Mouse (Mus musculus): ENCODE data around the gene Pin1rt1. TPM values are rescaled to one million over a fixed set of nuclear protein-coding genes. Genes with fewer than 3 reads are reported as not detected.

The Pin1rt1 gene
- total RNA-seq, 2 experiments from 2014 or later, result not detected

Other genes starting within 250 kb of the Pin1rt1 start
- gene Hipk3, start 221.9 kb downstream of the Pin1rt1 start, total RNA-seq (2021), result 10 to 100 TPM; 75.5 to 76.8 TPM
- 10 to 100 TPM; 39.0 to 42.8 TPM for gene Cstf3, start 125.9 kb downstream of the Pin1rt1 start, total RNA-seq (2021)
- 10 to 100 TPM; 31.8 to 33.9 TPM for gene Tcp11l1, start 4.2 kb downstream of the Pin1rt1 start, total RNA-seq (2021)
- 1 to 10 TPM; 2.8 to 3.9 TPM for gene Depdc7, start 26.5 kb upstream of the Pin1rt1 start, total RNA-seq (2021)
- 1 to 10 TPM; 9.4 to 9.6 TPM for gene Qser1, start 100.4 kb upstream of the Pin1rt1 start, total RNA-seq (2021)
- under 1 TPM; 0.51 to 0.74 TPM for gene Prrg4, start 133.5 kb upstream of the Pin1rt1 start, total RNA-seq (2021)
- gene Ccdc73, start 151.4 kb upstream of the Pin1rt1 start, total RNA-seq (2021), result not detected